Mouse (Mus musculus) MEL (cell line): ENCODE measurements around the gene Sipa1l1.

Experiments used
- CTCF ChIP-seq, 3 experiments: IDR thresholded peaks in 2 of 3; conservative IDR thresholded peaks in 1 of 3; 2 replicates each; pipeline ENCODE4 v1.5.1; 2011 to 2012; ENCODE audit warnings: low read length in 3 of 3, low read depth in 2 of 3, mild to moderate bottlenecking in 2 of 3, improper control_type of control experiment in 1 of 3, inconsistent platforms in 1 of 3, mixed read lengths in 1 of 3, moderate library complexity in 1 of 3; ENCODE audit not compliant: control insufficient read depth in 1 of 3, insufficient read depth in 1 of 3, poor library complexity in 1 of 3, severe bottlenecking in 1 of 3
- EP300 ChIP-seq, 2 experiments: IDR thresholded peaks; 2 replicates each; pipeline ENCODE4 v1.6.1; 2011; ENCODE audit warnings: improper control_type of control experiment in 2 of 2, low read length in 2 of 2, low read depth in 1 of 2, mild to moderate bottlenecking in 1 of 2
- GATA1 ChIP-seq: IDR thresholded peaks from 2 replicates; pipeline ENCODE4 v1.6.1; 2011; ENCODE audit warnings: low read depth, low read length, improper control_type of control experiment
- KAT2A ChIP-seq: conservative IDR thresholded peaks from 2 replicates; pipeline ENCODE4 v1.6.1; 2012; ENCODE audit warnings: low read depth, low read length, improper control_type of control experiment, inconsistent platforms
- MAFK ChIP-seq: IDR thresholded peaks from 2 replicates; pipeline ENCODE4 v1.6.1; 2011; ENCODE audit warnings: low read depth, mild to moderate bottlenecking, low read length, improper control_type of control experiment, borderline replicate concordance
- MAX ChIP-seq: IDR thresholded peaks from 2 replicates; pipeline ENCODE4 v1.6.1; 2011; ENCODE audit warnings: low read length, improper control_type of control experiment
- MAZ ChIP-seq: IDR thresholded peaks from 2 replicates; pipeline ENCODE4 v1.6.1; 2012; ENCODE audit warnings: low read depth, mild to moderate bottlenecking, inconsistent platforms, low read length, improper control_type of control experiment
- MEF2A ChIP-seq: IDR thresholded peaks from 2 replicates; pipeline ENCODE4 v1.6.1; 2014; ENCODE audit warnings: low read depth, mild to moderate bottlenecking, inconsistent platforms, low read length, improper control_type of control experiment; ENCODE audit not compliant: poor library complexity, insufficient replicate concordance, severe bottlenecking; ENCODE audit errors: extremely low read depth
- POLR2A ChIP-seq, 2 experiments: IDR thresholded peaks; 2 replicates each; pipeline ENCODE4 v1.6.1; 2011 to 2012; ENCODE audit warnings: low read length in 2 of 2, mild to moderate bottlenecking in 2 of 2, control low read depth in 1 of 2, improper control_type of control experiment in 1 of 2, low read depth in 1 of 2, moderate library complexity in 1 of 2; ENCODE audit not compliant: control insufficient read depth in 1 of 2, insufficient read depth in 1 of 2, poor library complexity in 1 of 2
- POLR2AphosphoS2 ChIP-seq: IDR thresholded peaks from 2 replicates; pipeline ENCODE4 v1.6.1; 2011; ENCODE audit warnings: low read length, improper control_type of control experiment
- TAL1 ChIP-seq: IDR thresholded peaks from 2 replicates; pipeline ENCODE4 v1.6.1; 2012; ENCODE audit warnings: mild to moderate bottlenecking, inconsistent platforms, low read length, moderate library complexity, mixed read lengths
- TCF12 ChIP-seq: IDR thresholded peaks from 2 replicates; pipeline ENCODE4 v1.6.1; 2014; ENCODE audit warnings: low read depth, mild to moderate bottlenecking, inconsistent platforms, low read length, improper control_type of control experiment, moderate library complexity
- UBTF ChIP-seq: IDR thresholded peaks from 2 replicates; pipeline ENCODE4 v1.6.1; 2012; ENCODE audit warnings: low read depth, mild to moderate bottlenecking, inconsistent platforms, low read length, improper control_type of control experiment, moderate library complexity, borderline replicate concordance; ENCODE audit not compliant: insufficient read depth

DNA sequence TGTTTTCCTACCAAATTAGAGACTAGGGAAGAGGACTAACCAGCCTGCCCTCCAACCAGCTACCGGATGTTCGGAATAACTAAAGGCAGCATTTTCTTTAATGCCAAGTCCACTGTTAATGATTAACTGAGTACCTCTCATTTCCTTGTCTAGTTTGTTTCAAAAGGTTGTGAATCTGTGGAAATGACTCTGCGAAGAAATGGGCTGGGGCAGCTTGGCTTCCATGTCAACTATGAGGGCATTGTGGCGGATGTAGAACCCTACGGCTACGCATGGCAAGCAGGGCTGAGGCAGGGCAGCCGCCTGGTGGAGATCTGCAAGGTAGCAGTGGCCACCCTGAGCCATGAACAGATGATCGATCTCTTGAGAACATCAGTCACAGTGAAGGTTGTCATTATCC, 228.1 kb downstream of the Sipa1l1 start:
- TF ChIP-seq GATA1, result no peak
- TF ChIP-seq MEF2A, result no peak
- no peak for TF ChIP-seq POLR2A (IDR thresholded peaks at IDR 0.05; ENCODE audit: control insufficient read depth in 1 of 2, insufficient read depth in 1 of 2, low read depth in 1 of 2, low read length in 2 of 2, poor library complexity in 1 of 2)
- no peak for TF ChIP-seq UBTF
- no peak for TF ChIP-seq POLR2AphosphoS2
- TF ChIP-seq EP300 (IDR thresholded peaks at IDR 0.05; ENCODE audit: low read depth in 1 of 2, low read length in 2 of 2), result no peak
- TF ChIP-seq TAL1, result no peak
- no peak for TF ChIP-seq CTCF (IDR thresholded peaks at IDR 0.05 in 2 of 3, conservative IDR thresholded peaks at IDR 0.05 in 1 of 3; ENCODE audit: control insufficient read depth in 1 of 3, insufficient read depth in 1 of 3, low read depth in 2 of 3, low read length in 3 of 3, poor library complexity in 1 of 3, severe bottlenecking in 1 of 3)
- TF ChIP-seq MAZ, result no peak
- no peak for TF ChIP-seq MAX
- no peak for TF ChIP-seq KAT2A
- no peak for TF ChIP-seq MAFK
- TF ChIP-seq TCF12, result no peak
